Mouse (Mus musculus) hindbrain, embryonic 11.5 days (tissue): ENCODE measurements around the gene Meaf6. TPM values are rescaled to one million over a fixed set of nuclear protein-coding genes. Genes with fewer than 3 reads are reported as not detected.
A peak's percentile ranks its signal among the peaks of the same experiment; 100 is the strongest.

Experiments used
- ATAC-seq: fragments of 200-750 bp; cut with Nextera tagmentation; 2 replicates; pipeline ENCODE4 v1.8.0; 2017; ENCODE audit warnings: mild to moderate bottlenecking, moderate TSS enrichment, moderate library complexity; ENCODE audit not compliant: low FRiP score
- DNase-seq: peaks from one replicate; pipeline ENCODE4 v3.0.0-alpha.2; 2015; ENCODE audit warnings: low spot score
- H3K27ac ChIP-seq: fragments of 300-500 bp; sonication (generic); 2 replicates; pipeline ENCODE4 v1.5.1; 2014; ENCODE audit warnings: mild to moderate bottlenecking, low read depth, low read length
- H3K27me3 ChIP-seq: fragments of 300-500 bp; sonication (generic); 2 replicates; pipeline ENCODE4 v1.6.1; 2014; ENCODE audit warnings: mild to moderate bottlenecking, low read length, moderate library complexity, mixed read lengths; ENCODE audit not compliant: control insufficient read depth, insufficient read depth
- H3K36me3 ChIP-seq: fragments of 300-500 bp; sonication (generic); 2 replicates; pipeline ENCODE4 v1.6.1; 2014; ENCODE audit warnings: mild to moderate bottlenecking, low read length, moderate library complexity, mixed read lengths; ENCODE audit not compliant: control insufficient read depth, insufficient read depth
- H3K4me1 ChIP-seq: fragments of 300-500 bp; sonication (generic); replicated peaks from 2 replicates; pipeline ENCODE4 v1.6.1; 2014; ENCODE audit warnings: low read length, mixed read lengths; ENCODE audit not compliant: control insufficient read depth, insufficient read depth
- H3K4me2 ChIP-seq: fragments of 300-500 bp; sonication (generic); replicated peaks from 2 replicates; pipeline ENCODE4 v1.6.1; 2014; ENCODE audit warnings: mild to moderate bottlenecking, low read depth, low read length
- H3K4me3 ChIP-seq: fragments of 300-500 bp; sonication (generic); 2 replicates; pipeline ENCODE4 v1.5.1; 2014; ENCODE audit warnings: low read depth, low read length
- H3K9ac ChIP-seq: fragments of 300-500 bp; sonication (generic); 2 replicates; pipeline ENCODE4 v1.6.1; 2014; ENCODE audit warnings: low read depth, low read length
- H3K9me3 ChIP-seq: fragments of 300-500 bp; sonication (generic); 2 replicates; pipeline ENCODE4 v1.6.1; 2016; ENCODE audit warnings: low read length; ENCODE audit not compliant: control insufficient read depth
- WGBS: fragments of 180-500 bp; shearing (Covaris S2); extraction: QIAGEN DNeasy Blood & Tissue Kit; methylation state at CpG from one replicate; pipeline ENCODE4 v1.1.7; 2014; 5-methylcytosine and 5-hydroxymethylcytosine counted together
- polyA plus RNA-seq: library from polyadenylated mRNA; unstranded; fragments of >200 nt; fragmentation: Nextera tagmentation; extraction: Ambion mirVana; gene quantifications from 2 replicates; pipeline ENCODE4 v1.2.1, GENCODE M21; 2014

The Meaf6 gene
- 122 and 131 TPM in 2 replicates for polyA plus RNA-seq

- ATAC-seq (peak; percentile 89), DNase-seq (peak; percentile 95)
- 2% methylated on average over 46 of the region's 63 CpGs for WGBS
- Histone ChIP-seq H3K4me3 (peak within 1 kb of the TSS; percentile 81), H3K36me3 (peaks cover 6% of the 10 kb centered on the region; the same call in 1 of the 2 replicates), H3K27ac (peak within 1 kb of the TSS; percentile 98), H3K27me3 (no peaks in the 10 kb centered on the region), H3K4me2 (peak within 1 kb of the TSS; percentile 53), H3K9me3 (no peaks in the 10 kb centered on the region), H3K9ac (peak within 1 kb of the TSS; percentile 92), H3K4me1 (peaks cover 2% of the 10 kb centered on the region; the same call in 1 of the 2 replicates)
These were observed at the start of gene Meaf6 for GRCm38 (mm10) chr4:125084403-125085345. TSS of gene Meaf6 (plus strand) at chr4:125085134.

GRCm38 (mm10) chr4:125044454-125044853 is 40.5 kb upstream of the Meaf6 start:
- Histone ChIP-seq H3K27ac (no peak overlapping the region), H3K4me1 (no peaks in the 10 kb centered on the region), H3K4me2 (no peak overlapping the region), H3K9me3 (no peaks in the 10 kb centered on the region), H3K27me3 (no peaks in the 10 kb centered on the region), H3K36me3 (peaks cover 10% of the 10 kb centered on the region; the same call in 1 of the 2 replicates), H3K9ac (no peak overlapping the region), H3K4me3 (no peak overlapping the region)
- WGBS: 92% methylated on average over 7 of the region's 7 CpGs
- DNase-seq (no peak), ATAC-seq (no peak)

DNA sequence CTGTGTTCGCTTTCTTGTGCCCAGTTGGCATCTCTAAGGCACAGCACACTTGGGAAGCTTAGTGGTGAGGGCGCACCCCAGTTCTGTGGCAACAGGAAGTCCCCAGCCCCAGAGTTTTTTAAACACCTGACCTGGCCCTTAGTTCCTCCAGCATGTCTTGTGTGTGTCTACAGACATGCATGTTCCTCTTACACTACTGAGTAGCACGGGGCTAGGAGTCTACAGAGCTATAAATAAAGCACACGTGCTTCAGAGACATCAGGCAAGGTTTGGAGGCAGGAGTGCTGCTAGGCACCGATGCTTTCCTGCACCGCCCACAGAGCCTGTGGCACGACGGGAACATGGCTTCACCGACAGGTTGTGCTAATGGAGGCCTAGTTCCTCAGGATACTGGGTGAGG is 29.5 kb upstream of the Meaf6 start:
- 92% methylated on average over 9 of the region's 9 CpGs for WGBS
- no peak overlapping the region for H3K4me2 ChIP-seq
- no peaks in the 10 kb centered on the region for H3K9me3 ChIP-seq
- DNase-seq (no peak), ATAC-seq (no peak)
- H3K9ac ChIP-seq: no peak overlapping the region
- H3K36me3 ChIP-seq: 0 out of 2 replicates have a peak, but pooled peaks cover 12% of the 10 kb centered on the region
- H3K4me1 ChIP-seq: no peaks in the 10 kb centered on the region
- no peak overlapping the region for H3K4me3 ChIP-seq
- H3K27ac ChIP-seq: no peak overlapping the region
- H3K27me3 ChIP-seq: no peaks in the 10 kb centered on the region

DNA sequence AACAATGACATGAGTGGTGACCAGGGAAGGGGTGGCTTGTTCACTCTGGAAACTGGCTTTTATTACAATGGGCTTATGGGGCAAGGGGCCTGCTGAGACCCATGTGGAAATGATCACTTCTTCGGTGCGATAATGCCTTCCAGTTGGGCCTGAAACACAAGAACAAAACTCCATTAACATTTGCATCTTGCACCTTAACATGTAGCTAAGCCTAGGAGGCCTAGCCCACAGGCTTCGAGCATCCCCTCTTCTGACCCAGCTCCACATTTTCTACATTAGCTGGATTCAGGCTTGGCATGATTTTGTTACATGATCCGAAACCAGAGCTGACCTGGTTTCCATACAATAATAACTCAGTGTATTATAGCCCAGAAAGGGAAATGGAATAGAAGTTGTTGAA is 28.5 kb upstream of the Meaf6 start:
- Histone ChIP-seq H3K9me3 (no peaks in the 10 kb centered on the region), H3K9ac (no peak overlapping the region), H3K4me1 (no peaks in the 10 kb centered on the region), H3K4me2 (no peak overlapping the region), H3K27ac (no peak overlapping the region), H3K36me3 (0 out of 2 replicates have a peak, but pooled peaks cover 12% of the 10 kb centered on the region), H3K4me3 (no peak overlapping the region), H3K27me3 (no peaks in the 10 kb centered on the region)
- DNase-seq: no peak
- WGBS: 76% methylated on average over 4 of the region's 4 CpGs
- ATAC-seq: no peak

GRCm38 (mm10) chr4:125057273-125057672 is 27.7 kb upstream of the Meaf6 start:
- no peak for ATAC-seq
- H3K4me1 ChIP-seq: no peaks in the 10 kb centered on the region
- no peak overlapping the region for H3K27ac ChIP-seq
- 0 out of 2 replicates have a peak, but pooled peaks cover 12% of the 10 kb centered on the region for H3K36me3 ChIP-seq
- H3K4me3 ChIP-seq: no peak overlapping the region
- no peak overlapping the region for H3K9ac ChIP-seq
- no peaks in the 10 kb centered on the region for H3K9me3 ChIP-seq
- no peak for DNase-seq
- 69% methylated on average over 3 of the region's 3 CpGs for WGBS
- H3K27me3 ChIP-seq: no peaks in the 10 kb centered on the region
- no peak overlapping the region for H3K4me2 ChIP-seq

GRCm38 (mm10) chr4:125058033-125058432 is 26.9 kb upstream of the Meaf6 start:
- DNase-seq (no peak), ATAC-seq (no peak)
- no peaks in the 10 kb centered on the region for H3K4me1 ChIP-seq
- WGBS: 65% methylated on average over 5 of the region's 5 CpGs
- no peak overlapping the region for H3K4me3 ChIP-seq
- H3K27me3 ChIP-seq: no peaks in the 10 kb centered on the region
- no peak overlapping the region for H3K4me2 ChIP-seq
- H3K9me3 ChIP-seq: no peaks in the 10 kb centered on the region
- H3K9ac ChIP-seq: no peak overlapping the region
- H3K36me3 ChIP-seq: 0 out of 2 replicates have a peak, but pooled peaks cover 9% of the 10 kb centered on the region
- H3K27ac ChIP-seq: no peak overlapping the region

DNA sequence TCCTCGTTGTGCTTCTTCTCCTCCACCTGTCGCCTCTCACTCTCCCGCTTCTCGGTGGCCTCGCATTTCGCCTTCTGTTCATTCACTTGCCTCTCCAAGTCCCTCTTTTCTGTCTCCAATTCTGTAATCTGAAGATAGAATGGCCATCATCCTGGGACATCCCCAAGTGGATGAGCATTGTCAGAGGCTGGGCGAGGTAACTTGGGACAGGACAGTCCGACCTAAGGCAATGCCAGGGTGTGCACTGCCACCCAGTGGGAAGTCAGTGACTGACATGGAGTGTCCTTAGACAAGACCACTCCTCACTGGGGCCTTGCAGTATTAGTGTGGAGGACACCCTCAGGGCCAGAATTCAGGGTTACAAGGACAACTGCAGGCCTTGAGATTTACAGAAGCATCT is 25.9 kb upstream of the Meaf6 start:
- WGBS: 1% methylated on average over 8 of the region's 8 CpGs
- no peak overlapping the region for H3K4me3 ChIP-seq

DNA sequence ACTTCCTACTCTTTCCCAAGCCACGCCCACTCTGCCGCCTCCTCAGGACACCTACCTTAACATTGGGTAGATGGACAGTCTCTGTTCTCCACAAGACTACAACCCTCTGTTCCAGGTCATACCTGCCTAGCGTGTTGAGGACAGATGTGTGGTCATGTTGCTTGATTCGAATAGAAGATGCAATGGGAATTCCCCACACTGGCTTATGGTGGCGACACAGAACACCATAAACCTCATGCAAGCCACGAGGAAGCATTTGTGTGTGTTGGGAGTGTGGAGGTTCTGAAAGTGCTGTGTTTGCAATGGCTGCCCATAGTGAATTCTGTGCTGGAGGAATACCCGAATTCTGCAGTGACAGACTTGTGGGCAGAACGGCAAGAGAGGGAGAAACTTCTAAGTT is 21.1 kb upstream of the Meaf6 start:
- no peak overlapping the region for H3K27ac ChIP-seq
- no peaks in the 10 kb centered on the region for H3K9me3 ChIP-seq
- H3K4me1 ChIP-seq: peaks cover 8% of the 10 kb centered on the region
- DNase-seq (no peak), ATAC-seq (no peak)
- H3K9ac ChIP-seq: no peak overlapping the region
- H3K27me3 ChIP-seq: no peaks in the 10 kb centered on the region
- H3K4me3 ChIP-seq: no peak overlapping the region
- 83% methylated on average over 8 of the region's 8 CpGs for WGBS
- no peaks in the 10 kb centered on the region for H3K36me3 ChIP-seq
- H3K4me2 ChIP-seq: no peak overlapping the region

More for the DNA sequence above, 25.9 kb upstream of the Meaf6 start:
- H3K4me1 ChIP-seq: no peaks in the 10 kb centered on the region
- 0 out of 2 replicates have a peak overlapping the region, but pooled peaks have one; percentile 31 for H3K9ac ChIP-seq
- no peak overlapping the region for H3K27ac ChIP-seq
- H3K36me3 ChIP-seq: 0 out of 2 replicates have a peak, but pooled peaks cover 9% of the 10 kb centered on the region
- H3K9me3 ChIP-seq: no peaks in the 10 kb centered on the region
- ATAC-seq (peak; percentile 70; the same call in 1 of the 2 replicates), DNase-seq (peak; percentile 78)
- peak overlapping the region; percentile 23 for H3K4me2 ChIP-seq
- H3K27me3 ChIP-seq: no peaks in the 10 kb centered on the region
